Mouse (Mus musculus) hindbrain, embryonic 14.5 days (tissue): ENCODE measurements around the gene Spag9. TPM values are rescaled to one million over a fixed set of nuclear protein-coding genes. Genes with fewer than 3 reads are reported as not detected.
A peak's percentile ranks its signal among the peaks of the same experiment; 100 is the strongest.

ENCODE experiments used
- ATAC-seq: fragments of 200-750 bp; cut with Nextera tagmentation; 2 replicates; pipeline ENCODE4 v1.8.0; 2017; ENCODE audit warnings: moderate number of reproducible peaks, mild to moderate bottlenecking, moderate TSS enrichment, moderate library complexity; ENCODE audit not compliant: low FRiP score
- DNase-seq: peaks from one replicate; pipeline ENCODE4 v3.0.0-alpha.2; 2015; ENCODE audit warnings: low spot score
- H3K27ac ChIP-seq: fragments of 300-500 bp; sonication (generic); 2 replicates; pipeline ENCODE4 v1.5.1; 2014; ENCODE audit warnings: mild to moderate bottlenecking, moderate library complexity
- H3K27me3 ChIP-seq: fragments of 300-500 bp; sonication (generic); 2 replicates; pipeline ENCODE4 v1.6.1; 2014; ENCODE audit warnings: mild to moderate bottlenecking, low read length, mixed read lengths; ENCODE audit not compliant: control insufficient read depth, insufficient read depth
- H3K36me3 ChIP-seq: fragments of 300-500 bp; sonication (generic); replicated peaks from 2 replicates; pipeline ENCODE4 v1.6.1; 2014; ENCODE audit not compliant: control insufficient read depth, insufficient read depth
- H3K4me1 ChIP-seq: fragments of 300-500 bp; sonication (generic); replicated peaks from 2 replicates; pipeline ENCODE4 v1.6.1; 2014; ENCODE audit warnings: antibody characterized with exemption, low read length, mixed read lengths; ENCODE audit not compliant: control insufficient read depth, insufficient read depth
- H3K4me2 ChIP-seq: fragments of 300-500 bp; sonication (generic); replicated peaks from 2 replicates; pipeline ENCODE4 v1.6.1; 2014; ENCODE audit warnings: mild to moderate bottlenecking, moderate library complexity
- H3K4me3 ChIP-seq: fragments of 300-500 bp; sonication (generic); replicated peaks from 2 replicates; pipeline ENCODE4 v1.5.1; 2014; ENCODE audit warnings: mild to moderate bottlenecking, low read length
- H3K9ac ChIP-seq: fragments of 300-500 bp; sonication (generic); 2 replicates; pipeline ENCODE4 v1.6.1; 2014
- H3K9me3 ChIP-seq: fragments of 300-500 bp; sonication (generic); 2 replicates; pipeline ENCODE4 v1.6.1; 2016; ENCODE audit warnings: low read length; ENCODE audit not compliant: control insufficient read depth
- WGBS: fragments of 180-500 bp; shearing (Covaris S2); extraction: QIAGEN DNeasy Blood & Tissue Kit; methylation state at CpG from one replicate; pipeline ENCODE4 v1.1.7; 2014; 5-methylcytosine and 5-hydroxymethylcytosine counted together
- polyA plus RNA-seq: library from polyadenylated mRNA; unstranded; fragments of >200 nt; fragmentation: Nextera tagmentation; extraction: Ambion mirVana; gene quantifications from 2 replicates; pipeline ENCODE4 v1.2.1, GENCODE M21; 2014

The Spag9 gene
- polyA plus RNA-seq, 1 experiment from 2014 or later, result 121 TPM

DNA sequence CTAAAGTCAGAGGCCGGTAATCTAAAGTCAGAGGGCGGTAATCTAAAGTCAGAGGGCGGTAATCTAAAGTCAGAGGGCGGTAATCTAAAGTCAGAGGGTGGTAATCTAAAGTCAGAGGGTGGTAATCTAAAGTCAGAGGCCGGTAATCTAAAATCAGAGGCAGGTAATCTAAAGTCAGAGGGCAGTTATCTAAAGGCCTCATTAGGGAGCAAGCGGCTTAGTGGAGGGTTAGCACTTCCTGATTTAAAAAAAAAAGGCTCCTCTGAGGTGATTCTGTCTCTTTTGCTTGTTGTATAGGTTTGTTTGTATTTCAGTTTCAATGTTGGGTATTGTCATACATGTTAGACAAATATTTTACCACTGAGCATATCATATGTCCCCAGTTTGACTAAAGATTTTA is 121.9 kb downstream of the Spag9 start:
- no peak for ATAC-seq
- no peak overlapping the region for H3K4me3 ChIP-seq
- no peaks in the 10 kb centered on the region for H3K27me3 ChIP-seq
- 97% methylated on average over 6 of the region's 6 CpGs for WGBS
- no peaks in the 10 kb centered on the region for H3K4me1 ChIP-seq
- peaks cover 92% of the 10 kb centered on the region for H3K36me3 ChIP-seq
- H3K9ac ChIP-seq, result no peak overlapping the region
- no peaks in the 10 kb centered on the region for H3K9me3 ChIP-seq
- H3K4me2 ChIP-seq, result no peak overlapping the region
- H3K27ac ChIP-seq, result no peak overlapping the region
- no peak for DNase-seq

DNA sequence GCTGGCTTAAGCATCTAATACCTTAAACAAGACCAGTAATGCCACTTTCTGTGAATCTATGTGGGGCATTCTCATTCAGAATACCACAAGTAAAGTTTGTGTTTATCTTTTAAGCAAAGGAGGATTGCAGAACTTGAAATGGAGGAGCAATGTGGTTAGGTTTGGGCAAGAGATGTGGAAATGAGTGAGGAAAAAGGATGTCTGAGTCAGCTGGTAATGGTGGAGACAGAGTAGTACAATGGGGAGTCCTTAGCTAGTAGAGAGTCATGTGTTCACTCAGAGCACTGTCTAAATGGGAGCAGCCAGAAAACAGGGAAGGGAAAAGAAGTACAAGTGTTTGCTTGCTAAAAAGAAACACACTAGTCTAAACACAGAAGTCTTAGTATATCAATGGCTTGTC is 122.7 kb downstream of the Spag9 start:
- Histone ChIP-seq H3K9me3 (no peaks in the 10 kb centered on the region), H3K4me1 (no peaks in the 10 kb centered on the region), H3K9ac (no peak overlapping the region), H3K4me3 (no peak overlapping the region), H3K36me3 (peaks cover 92% of the 10 kb centered on the region), H3K27ac (no peak overlapping the region), H3K27me3 (no peaks in the 10 kb centered on the region), H3K4me2 (no peak overlapping the region)
- ATAC-seq, result no peak
- DNase-seq, result no peak

DNA sequence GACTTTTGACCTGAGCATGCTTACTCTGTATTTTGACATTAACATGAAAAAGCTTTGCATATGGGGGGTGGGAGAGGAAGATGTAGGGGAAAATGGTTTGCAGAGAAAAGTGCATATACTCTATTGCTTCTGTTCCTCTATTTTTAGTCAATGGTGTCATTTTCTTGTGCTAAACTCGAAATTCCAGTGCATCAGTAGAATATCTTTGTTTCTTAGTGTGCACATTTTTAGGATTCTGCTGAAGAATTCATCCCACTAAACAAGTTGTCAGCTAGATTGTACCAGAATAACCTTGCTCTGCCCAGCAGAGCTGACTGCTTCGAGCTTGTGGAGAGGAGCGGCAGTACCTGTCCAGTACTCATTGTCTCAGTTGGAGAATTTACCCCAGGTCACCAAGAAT is 124.8 kb downstream of the Spag9 start:
- H3K4me2 ChIP-seq, result no peak overlapping the region
- H3K4me1 ChIP-seq, result no peaks in the 10 kb centered on the region
- peaks cover 91% of the 10 kb centered on the region for H3K36me3 ChIP-seq
- H3K9me3 ChIP-seq, result no peaks in the 10 kb centered on the region
- ATAC-seq (no peak), DNase-seq (no peak)
- no peak overlapping the region for H3K9ac ChIP-seq
- no peak overlapping the region for H3K4me3 ChIP-seq
- H3K27me3 ChIP-seq, result no peaks in the 10 kb centered on the region
- H3K27ac ChIP-seq, result no peak overlapping the region
- WGBS, result 94% methylated on average over 3 of the region's 3 CpGs

DNA sequence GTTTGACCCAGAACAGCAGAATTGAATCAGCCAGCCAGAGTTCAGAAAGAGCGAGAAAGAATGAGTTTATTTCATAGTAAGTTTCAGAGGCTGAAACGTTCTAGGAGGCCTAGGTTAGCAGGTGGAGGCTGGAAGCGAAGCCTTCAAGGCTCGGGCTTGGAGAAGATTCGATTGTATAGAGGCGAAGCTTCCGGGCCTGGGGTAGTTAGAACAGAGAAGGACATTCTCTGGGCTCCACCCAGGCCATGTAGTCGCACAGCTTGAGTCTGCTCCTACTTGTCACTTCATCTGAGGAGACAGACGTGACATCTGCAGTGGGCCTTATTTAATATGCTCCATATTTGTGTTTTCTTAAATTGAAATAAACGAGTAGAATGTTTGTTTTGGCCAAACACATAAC is 125.6 kb downstream of the Spag9 start:
- no peak for ATAC-seq

DNA sequence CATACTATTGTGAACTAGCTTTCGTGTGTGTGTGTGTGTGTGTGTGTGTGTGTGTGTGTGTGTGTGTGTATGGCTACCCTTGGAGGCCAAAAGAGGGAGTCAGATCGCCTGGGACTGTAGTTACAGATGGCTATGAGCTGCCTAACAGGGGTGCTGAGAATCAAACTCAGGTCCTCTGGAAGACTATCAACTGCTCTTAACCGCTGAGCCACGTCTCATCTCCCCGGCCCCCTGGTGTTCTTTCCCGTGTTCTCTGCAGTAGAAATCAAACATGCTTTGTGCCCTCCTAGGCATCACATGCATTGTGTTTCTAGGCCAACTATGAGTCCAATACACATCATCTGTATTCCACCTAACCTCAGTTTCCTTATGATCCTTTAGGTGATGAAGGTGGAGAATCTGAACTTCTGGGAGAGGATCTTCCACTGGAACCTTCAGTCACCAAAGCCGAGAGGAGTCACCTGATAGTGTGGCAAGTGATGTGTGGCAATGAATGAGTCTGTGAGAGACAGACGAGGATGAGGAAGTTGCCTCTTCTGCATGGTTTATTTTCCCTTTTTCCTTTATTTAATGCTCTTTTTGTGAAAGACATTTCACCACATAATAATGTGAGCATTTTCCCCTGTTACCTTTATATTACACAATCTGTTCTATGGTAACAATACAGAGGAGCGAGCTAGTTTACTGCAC is 126.6 kb downstream of the Spag9 start:
- no peak overlapping the region for H3K9ac ChIP-seq
- no peaks in the 10 kb centered on the region for H3K9me3 ChIP-seq
- ATAC-seq (no peak), DNase-seq (no peak)
- no peaks in the 10 kb centered on the region for H3K27me3 ChIP-seq
- peaks cover 88% of the 10 kb centered on the region for H3K36me3 ChIP-seq
- no peaks in the 10 kb centered on the region for H3K4me1 ChIP-seq
- no peak overlapping the region for H3K4me2 ChIP-seq
- 86% methylated on average over 9 of the region's 9 CpGs for WGBS
- H3K4me3 ChIP-seq, result no peak overlapping the region
- H3K27ac ChIP-seq, result no peak overlapping the region

More for the DNA sequence above, 125.6 kb downstream of the Spag9 start:
- peaks cover 89% of the 10 kb centered on the region for H3K36me3 ChIP-seq
- DNase-seq, result no peak
- WGBS, result 92% methylated on average over 10 of the region's 10 CpGs
- no peak overlapping the region for H3K4me3 ChIP-seq
- H3K4me2 ChIP-seq, result no peak overlapping the region
- no peaks in the 10 kb centered on the region for H3K4me1 ChIP-seq
- H3K27me3 ChIP-seq, result no peaks in the 10 kb centered on the region
- H3K9ac ChIP-seq, result no peak overlapping the region
- H3K9me3 ChIP-seq, result no peaks in the 10 kb centered on the region
- no peak overlapping the region for H3K27ac ChIP-seq

DNA sequence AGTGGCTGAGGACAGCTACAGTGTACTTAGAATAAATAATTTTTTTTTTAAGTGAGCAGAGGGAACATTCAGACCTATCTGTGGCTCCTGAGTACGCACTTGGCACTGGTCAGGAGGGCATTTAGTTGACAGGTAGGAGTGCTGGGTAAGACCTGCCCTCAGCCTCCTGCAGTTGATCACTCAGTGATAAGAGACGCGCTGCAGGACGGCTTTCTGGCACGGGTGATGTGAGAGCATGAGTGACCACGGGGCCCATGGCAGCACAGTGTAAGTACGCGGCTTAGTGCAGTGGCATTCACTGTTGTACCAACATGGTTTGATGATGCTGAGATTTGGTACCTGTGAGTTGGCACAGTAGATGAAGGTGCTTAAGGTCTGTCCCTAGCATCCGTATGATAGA is 130.8 kb downstream of the Spag9 start:
- DNase-seq (no peak), ATAC-seq (no peak)
- Histone ChIP-seq H3K27me3 (no peaks in the 10 kb centered on the region), H3K9ac (no peak overlapping the region), H3K9me3 (no peaks in the 10 kb centered on the region), H3K36me3 (peaks cover 60% of the 10 kb centered on the region), H3K4me1 (no peaks in the 10 kb centered on the region), H3K27ac (no peak overlapping the region), H3K4me3 (no peak overlapping the region), H3K4me2 (no peak overlapping the region)
- 97% methylated on average over 9 of the region's 9 CpGs for WGBS

DNA sequence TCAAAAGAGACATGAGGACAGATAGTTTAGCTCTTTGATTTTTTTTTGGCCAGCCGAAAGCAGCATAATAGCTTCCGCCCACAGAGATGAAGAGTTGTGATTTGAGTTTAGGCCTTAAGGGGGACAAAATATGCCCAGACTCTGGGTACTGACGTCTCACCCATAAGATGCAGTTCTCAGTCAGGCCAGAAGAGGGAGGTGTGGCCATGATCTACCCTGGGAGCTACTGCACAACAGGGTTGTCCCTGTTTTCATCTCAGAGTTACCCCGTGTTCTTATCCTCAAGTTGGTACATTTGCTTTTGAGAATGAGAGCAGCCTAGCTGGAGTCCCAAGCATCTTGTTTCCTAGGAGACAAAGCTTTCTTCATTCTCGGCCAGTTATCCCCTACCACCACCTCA is 132.1 kb downstream of the Spag9 start:
- peaks cover 47% of the 10 kb centered on the region for H3K36me3 ChIP-seq
- 39% methylated on average over 5 of the region's 5 CpGs for WGBS
- peak; percentile 72; the same call in 1 of the 2 replicates for ATAC-seq
- no peaks in the 10 kb centered on the region for H3K27me3 ChIP-seq
- H3K4me2 ChIP-seq, result no peak overlapping the region
- H3K4me1 ChIP-seq, result no peaks in the 10 kb centered on the region
- H3K4me3 ChIP-seq, result no peak overlapping the region
- peak; percentile 87 for DNase-seq
- H3K9me3 ChIP-seq, result no peaks in the 10 kb centered on the region
- H3K27ac ChIP-seq, result 0 out of 2 replicates have a peak overlapping the region, but pooled peaks have one; percentile 1
- no peak overlapping the region for H3K9ac ChIP-seq

DNA sequence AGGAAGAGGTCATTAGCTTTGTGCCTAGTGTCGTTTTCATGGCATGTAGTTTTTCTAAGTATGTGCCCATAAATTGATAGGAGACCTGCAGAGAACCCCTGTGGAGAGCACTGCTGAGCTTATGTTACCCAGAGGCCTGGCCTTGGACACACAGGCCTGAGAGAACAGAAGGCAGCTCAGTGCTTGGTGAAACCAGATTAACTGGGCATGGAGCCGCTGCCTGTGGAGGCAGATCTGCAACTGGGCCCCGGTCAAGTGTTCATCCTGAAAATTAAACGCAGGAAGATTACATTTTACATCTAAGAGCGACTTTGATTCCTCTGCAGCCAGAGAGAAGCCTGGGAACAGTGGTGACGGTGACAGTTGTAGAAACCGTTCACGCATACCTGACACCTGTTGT is 132.6 kb downstream of the Spag9 start:
- no peak for ATAC-seq
- H3K27me3 ChIP-seq, result no peaks in the 10 kb centered on the region
- H3K27ac ChIP-seq, result 0 out of 2 replicates have a peak overlapping the region, but pooled peaks have one; percentile 1
- peaks cover 41% of the 10 kb centered on the region for H3K36me3 ChIP-seq
- H3K9me3 ChIP-seq, result no peaks in the 10 kb centered on the region
- H3K4me1 ChIP-seq, result no peaks in the 10 kb centered on the region
- no peak overlapping the region for H3K4me2 ChIP-seq
- H3K4me3 ChIP-seq, result no peak overlapping the region
- WGBS, result 87% methylated on average over 8 of the region's 8 CpGs
- H3K9ac ChIP-seq, result no peak overlapping the region
- DNase-seq, result no peak

DNA sequence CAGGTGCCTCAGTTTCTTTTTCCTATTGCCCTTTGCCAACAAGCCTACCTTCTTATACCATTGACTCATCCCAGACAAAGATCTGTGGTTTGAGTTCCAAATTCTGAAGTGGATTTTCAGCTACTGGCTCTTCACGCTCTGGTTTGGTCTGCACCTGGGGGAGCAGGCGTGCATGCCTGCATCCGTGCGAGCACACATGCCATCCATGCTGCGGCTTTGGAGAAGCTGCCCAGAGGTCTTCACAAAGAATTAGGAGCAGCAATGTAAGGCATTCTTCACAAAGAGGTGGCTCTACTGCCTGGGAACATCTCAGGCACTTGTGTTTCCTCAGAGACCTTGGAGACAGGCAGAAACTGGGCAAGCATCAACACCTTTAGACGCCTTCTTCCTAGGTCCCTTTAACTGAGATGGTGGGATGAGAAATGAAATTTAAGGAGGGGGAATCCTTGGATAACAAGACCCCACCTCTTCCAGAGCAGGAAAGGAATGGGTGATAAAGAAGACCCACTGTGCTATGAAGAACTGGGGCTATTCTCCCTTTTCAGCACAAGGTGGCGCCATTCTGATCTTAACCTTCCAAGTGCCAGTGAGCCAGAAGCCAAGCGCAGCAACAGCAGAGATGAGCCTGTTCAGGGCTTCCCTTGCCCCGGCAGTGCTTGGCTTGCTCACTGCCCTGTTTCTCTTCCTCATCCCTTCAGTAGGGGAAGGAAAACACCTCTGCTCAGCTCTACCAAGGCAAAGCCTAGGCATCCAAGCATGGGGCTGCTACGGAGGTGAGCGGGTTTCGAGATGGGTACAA is 133.6 kb downstream of the Spag9 start:
- Histone ChIP-seq H3K27ac (peak overlapping the region; percentile 26; the same call in 1 of the 2 replicates), H3K4me2 (no peak overlapping the region)
- 0 out of 2 replicates have a peak, but pooled peaks have one; percentile 12 for ATAC-seq

More for the DNA sequence above, 133.6 kb downstream of the Spag9 start:
- Histone ChIP-seq H3K36me3 (peaks cover 33% of the 10 kb centered on the region), H3K9me3 (no peaks in the 10 kb centered on the region), H3K4me1 (0 out of 2 replicates have a peak, but pooled peaks cover 8% of the 10 kb centered on the region), H3K27me3 (no peaks in the 10 kb centered on the region), H3K9ac (no peak overlapping the region), H3K4me3 (no peak overlapping the region)
- 63% methylated on average over 12 of the region's 12 CpGs for WGBS
- peak; percentile 81 for DNase-seq
